Mouse (Mus musculus) small intestine, adult 2 months (tissue): ENCODE data around the gene Traf3ip3. TPM values are rescaled to one million over a fixed set of nuclear protein-coding genes. Genes with fewer than 3 reads are reported as not detected.

Experiments used
- H3K27ac ChIP-seq: fragments of 200-500 bp; 2 replicates; pipeline ENCODE4 v1.5.1; 2012; ENCODE audit warnings: low read depth, low read length, control low read depth, inconsistent platforms; ENCODE audit not compliant: insufficient read depth
- H3K27me3 ChIP-seq: fragments of 200-500 bp; 2 replicates; pipeline ENCODE4 v1.6.1; 2012; ENCODE audit warnings: mild to moderate bottlenecking, moderate library complexity, low read length, inconsistent platforms; ENCODE audit not compliant: control insufficient read depth, insufficient read depth
- H3K36me3 ChIP-seq: fragments of 200-500 bp; 2 replicates; pipeline ENCODE4 v1.6.1; 2012; ENCODE audit warnings: mild to moderate bottlenecking, low read length, control low read depth, inconsistent platforms; ENCODE audit not compliant: control insufficient read depth, insufficient read depth
- H3K4me1 ChIP-seq: fragments of 200-500 bp; 2 replicates; pipeline ENCODE4 v1.6.1; 2012; ENCODE audit warnings: low read length, inconsistent platforms, mixed read lengths; ENCODE audit not compliant: control insufficient read depth, insufficient read depth, insufficient read length
- H3K4me3 ChIP-seq: fragments of 200-500 bp; 2 replicates; pipeline ENCODE4 v1.5.1; 2012; ENCODE audit warnings: low read depth, mild to moderate bottlenecking, control low read depth, inconsistent platforms, low read length, moderate library complexity
- CTCF ChIP-seq: fragments of 200-500 bp; IDR thresholded peaks from 2 replicates; pipeline ENCODE4 v1.5.1; 2012; ENCODE audit warnings: low read depth, mild to moderate bottlenecking, control low read depth, inconsistent platforms, low read length, moderate library complexity, mixed read lengths; ENCODE audit not compliant: insufficient replicate concordance, insufficient read length; ENCODE audit errors: extremely low read depth
- POLR2A ChIP-seq: fragments of 200-500 bp; IDR thresholded peaks from 2 replicates; pipeline ENCODE4 v1.6.1; 2012; ENCODE audit warnings: low read depth, mild to moderate bottlenecking, control low read depth, inconsistent platforms, low read length, moderate library complexity
- WGBS: fragments of 180-500 bp; shearing (Covaris S2); methylation state at CpG from one replicate; pipeline ENCODE4 v1.1.7; 2018; 5-methylcytosine and 5-hydroxymethylcytosine counted together
- polyA plus RNA-seq: library from polyadenylated mRNA; depleted of rRNA; stranded (reverse); fragments of >200 nt; gene quantifications from 2 replicates; pipeline ENCODE4 v1.2.3, GENCODE M21; 2012

Traf3ip3 gene
- polyA plus RNA-seq, 1 experiment, result 4.6 TPM

- Histone ChIP-seq H3K4me1 (peaks cover 4% of the 10 kb centered on the region; the same call in 1 of the 2 replicates), H3K4me3 (no peak overlapping the region), H3K27ac (no peak overlapping the region), H3K27me3 (no peaks in the 10 kb centered on the region), H3K36me3 (no peaks in the 10 kb centered on the region)
- 60% methylated on average over 7 of the region's 7 CpGs for WGBS
- TF ChIP-seq CTCF, result no peak
- no peak for TF ChIP-seq POLR2A
Measured at GRCm38 (mm10) chr1:193151134-193151533, 50.4 kb downstream of the Traf3ip3 start.

DNA sequence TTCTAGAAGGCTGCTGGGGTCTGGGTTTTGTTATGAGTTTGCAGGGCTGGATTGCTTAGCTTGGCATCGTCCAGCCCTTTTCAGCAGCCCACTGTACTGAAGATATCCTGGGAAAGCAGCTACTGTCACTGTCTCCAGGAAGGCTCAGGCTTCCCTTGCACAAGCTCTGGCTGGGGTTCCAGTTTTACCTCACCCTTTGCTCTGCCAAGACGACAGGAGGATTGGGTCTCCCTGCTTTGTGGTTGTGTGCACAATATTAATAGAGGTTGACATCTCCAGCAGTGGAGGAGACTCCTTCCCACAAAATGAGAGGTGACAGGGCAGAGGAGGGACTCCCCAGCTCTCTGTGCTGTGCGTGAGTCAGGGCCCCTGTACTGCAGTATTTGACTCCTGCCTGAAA is 52.3 kb downstream of the Traf3ip3 start:
- Histone ChIP-seq H3K27me3 (no peaks in the 10 kb centered on the region), H3K36me3 (no peaks in the 10 kb centered on the region), H3K27ac (no peak overlapping the region), H3K4me1 (no peaks in the 10 kb centered on the region), H3K4me3 (no peak overlapping the region)
- 79% methylated on average over 3 of the region's 3 CpGs for whole genome bisulfite sequencing
- TF ChIP-seq CTCF (no peak), POLR2A (no peak)

DNA sequence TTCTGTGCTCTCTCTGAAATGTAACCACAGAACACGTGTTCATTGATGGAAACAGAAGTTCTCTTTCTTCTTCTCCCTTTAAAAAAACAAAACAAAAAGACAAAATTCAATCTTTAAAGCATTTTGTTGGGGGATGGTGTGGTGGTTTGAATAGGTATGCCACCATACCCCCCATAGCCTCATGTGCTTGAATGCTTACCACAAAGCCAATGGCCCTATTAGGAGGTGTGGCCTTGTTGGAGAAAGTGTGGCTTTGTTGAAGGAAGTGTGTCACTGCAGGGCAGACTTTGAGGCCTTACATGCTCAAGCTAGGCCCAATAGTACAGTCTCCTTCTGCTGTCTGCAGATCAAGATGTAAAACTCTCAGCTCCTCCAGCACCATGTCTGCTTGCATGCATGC is 55.1 kb downstream of the Traf3ip3 start:
- Histone ChIP-seq H3K4me1 (no peaks in the 10 kb centered on the region), H3K4me3 (no peak overlapping the region), H3K27me3 (no peaks in the 10 kb centered on the region), H3K36me3 (no peaks in the 10 kb centered on the region), H3K27ac (no peak overlapping the region)
- no peak for TF ChIP-seq POLR2A
- 71% methylated on average over 1 of the region's 1 CpGs for WGBS

DNA sequence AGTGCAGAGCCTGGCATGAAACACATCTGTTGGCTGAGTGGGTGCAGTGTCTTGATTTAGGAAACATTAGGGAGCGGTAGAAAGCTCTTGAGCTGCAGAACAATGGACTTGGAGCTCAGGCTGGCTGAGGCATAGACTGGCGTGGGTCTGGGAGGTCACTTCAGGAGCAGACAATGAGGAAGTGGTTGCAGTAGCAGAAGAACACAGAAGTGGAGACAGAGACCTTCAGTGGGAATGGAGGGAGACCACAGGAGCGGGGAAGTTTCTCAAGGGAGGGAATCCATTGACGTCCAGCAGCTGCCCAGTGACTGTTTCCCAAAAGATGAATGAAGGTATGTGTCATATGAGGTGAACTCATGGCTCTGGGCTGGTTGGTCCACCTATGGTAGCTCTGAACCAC is 56.4 kb downstream of the Traf3ip3 start:
- Histone ChIP-seq H3K4me1 (no peaks in the 10 kb centered on the region), H3K27ac (no peak overlapping the region), H3K27me3 (no peaks in the 10 kb centered on the region), H3K36me3 (no peaks in the 10 kb centered on the region), H3K4me3 (no peak overlapping the region)
- TF ChIP-seq CTCF, result no peak
- no peak for TF ChIP-seq POLR2A
- WGBS, result 76% methylated on average over 4 of the region's 4 CpGs

- WGBS, result 89% methylated on average over 6 of the region's 6 CpGs
- Histone ChIP-seq H3K36me3 (no peaks in the 10 kb centered on the region), H3K4me1 (no peaks in the 10 kb centered on the region), H3K27me3 (no peaks in the 10 kb centered on the region), H3K4me3 (no peak overlapping the region), H3K27ac (no peak overlapping the region)
- no peak for TF ChIP-seq POLR2A
- no peak for TF ChIP-seq CTCF
Measured at GRCm38 (mm10) chr1:193144516-193144915, 57.0 kb downstream of the Traf3ip3 start.

GRCm38 (mm10) chr1:193142517-193143062 is 58.9 kb downstream of the Traf3ip3 start:
- no peaks in the 10 kb centered on the region for H3K27me3 ChIP-seq
- no peaks in the 10 kb centered on the region for H3K36me3 ChIP-seq
- no peak overlapping the region for H3K27ac ChIP-seq
- no peak for TF ChIP-seq CTCF
- TF ChIP-seq POLR2A, result no peak
- H3K4me3 ChIP-seq, result no peak overlapping the region
- no peaks in the 10 kb centered on the region for H3K4me1 ChIP-seq
- 85% methylated on average over 8 of the region's 8 CpGs for WGBS

GRCm38 (mm10) chr1:193141118-193141517 is 60.4 kb downstream of the Traf3ip3 start:
- WGBS, result 86% methylated on average over 7 of the region's 7 CpGs
- H3K4me1 ChIP-seq, result no peaks in the 10 kb centered on the region
- H3K4me3 ChIP-seq, result no peak overlapping the region
- no peak for TF ChIP-seq CTCF
- TF ChIP-seq POLR2A, result no peak
- H3K27me3 ChIP-seq, result no peaks in the 10 kb centered on the region
- H3K36me3 ChIP-seq, result no peaks in the 10 kb centered on the region
- H3K27ac ChIP-seq, result no peak overlapping the region
